Mouse (Mus musculus): Measurements from ENCODE around the gene Slc44a1.

Gene Slc44a1

GRCm38 (mm10) chr4:53416928-53417327 is 23.3 kb upstream of the Slc44a1 start:
- in situ Hi-C loops (cut with MboI; ENCODE audit: low pct_unique_long_range_greater_than_20kb in 1 of 2, low sequenced_read_pairs in 2 of 2, unreplicated experiment in 1 of 2): loop anchor here in 1 of 2 experiments (25.0 kb wide), 1 partner anchor 170 kb away; no protein-coding TSS in a partner anchor

- in situ Hi-C loops (cut with MboI; ENCODE audit: low pct_unique_long_range_greater_than_20kb in 1 of 2, low sequenced_read_pairs in 2 of 2, unreplicated experiment in 1 of 2): loop anchor here in 1 of 2 experiments (25.0 kb wide), 1 partner anchor 165 kb away; no protein-coding TSS in a partner anchor
These were observed 17.4 kb upstream of the Slc44a1 start for GRCm38 (mm10) chr4:53422799-53423198.

GRCm38 (mm10) chr4:53427120-53427519 is 13.1 kb upstream of the Slc44a1 start:
- in situ Hi-C loops (cut with MboI; ENCODE audit: low pct_unique_long_range_greater_than_20kb in 1 of 2, low sequenced_read_pairs in 2 of 2, unreplicated experiment in 1 of 2): no loop called here

GRCm38 (mm10) chr4:53430522-53430921 is 9.7 kb upstream of the Slc44a1 start:
- in situ Hi-C loops (cut with MboI; ENCODE audit: low pct_unique_long_range_greater_than_20kb in 1 of 2, low sequenced_read_pairs in 2 of 2, unreplicated experiment in 1 of 2): no loop called here

- in situ Hi-C loops (cut with MboI; ENCODE audit: low pct_unique_long_range_greater_than_20kb in 1 of 2, low sequenced_read_pairs in 2 of 2, unreplicated experiment in 1 of 2): no loop called here
These were observed 8.5 kb upstream of the Slc44a1 start for GRCm38 (mm10) chr4:53431585-53432234.

GRCm38 (mm10) chr4:53437110-53437755 is 3.0 kb upstream of the Slc44a1 start:
- in situ Hi-C loops (cut with MboI; ENCODE audit: low pct_unique_long_range_greater_than_20kb in 1 of 2, low sequenced_read_pairs in 2 of 2, unreplicated experiment in 1 of 2): no loop called here

GRCm38 (mm10) chr4:53438386-53438785 is 1.8 kb upstream of the Slc44a1 start:
- in situ Hi-C loops (cut with MboI; ENCODE audit: low pct_unique_long_range_greater_than_20kb in 1 of 2, low sequenced_read_pairs in 2 of 2, unreplicated experiment in 1 of 2): no loop called here

GRCm38 (mm10) chr4:53438836-53439480 is 1.3 kb upstream of the Slc44a1 start:
- in situ Hi-C loops (cut with MboI; ENCODE audit: low pct_unique_long_range_greater_than_20kb in 1 of 2, low sequenced_read_pairs in 2 of 2, unreplicated experiment in 1 of 2): no loop called here

GRCm38 (mm10) chr4:53439636-53440009 is 590 bp upstream of the Slc44a1 start:
- in situ Hi-C loops (cut with MboI; ENCODE audit: low pct_unique_long_range_greater_than_20kb in 1 of 2, low sequenced_read_pairs in 2 of 2, unreplicated experiment in 1 of 2): no loop called here

- in situ Hi-C loops (cut with MboI; ENCODE audit: low pct_unique_long_range_greater_than_20kb in 1 of 2, low sequenced_read_pairs in 2 of 2, unreplicated experiment in 1 of 2): no loop called here
These were observed 781 bp downstream of the Slc44a1 start for GRCm38 (mm10) chr4:53440816-53441571.

- in situ Hi-C loops (cut with MboI; ENCODE audit: low pct_unique_long_range_greater_than_20kb in 1 of 2, low sequenced_read_pairs in 2 of 2, unreplicated experiment in 1 of 2): no loop called here
These were observed 1.5 kb downstream of the Slc44a1 start for GRCm38 (mm10) chr4:53441683-53442082.

- in situ Hi-C loops (cut with MboI; ENCODE audit: low pct_unique_long_range_greater_than_20kb in 1 of 2, low sequenced_read_pairs in 2 of 2, unreplicated experiment in 1 of 2): no loop called here
These were observed 6.0 kb downstream of the Slc44a1 start for GRCm38 (mm10) chr4:53446216-53446615.

- in situ Hi-C loops (cut with MboI; ENCODE audit: low pct_unique_long_range_greater_than_20kb in 1 of 2, low sequenced_read_pairs in 2 of 2, unreplicated experiment in 1 of 2): no loop called here
These were observed 7.6 kb downstream of the Slc44a1 start for GRCm38 (mm10) chr4:53447773-53448172.

- in situ Hi-C loops (cut with MboI; ENCODE audit: low pct_unique_long_range_greater_than_20kb in 1 of 2, low sequenced_read_pairs in 2 of 2, unreplicated experiment in 1 of 2): no loop called here
These were observed 10.5 kb downstream of the Slc44a1 start for GRCm38 (mm10) chr4:53450736-53451135.

- in situ Hi-C loops (cut with MboI; ENCODE audit: low pct_unique_long_range_greater_than_20kb in 1 of 2, low sequenced_read_pairs in 2 of 2, unreplicated experiment in 1 of 2): no loop called here
These were observed 11.7 kb downstream of the Slc44a1 start for GRCm38 (mm10) chr4:53451887-53452286.

- in situ Hi-C loops (cut with MboI; ENCODE audit: low pct_unique_long_range_greater_than_20kb in 1 of 2, low sequenced_read_pairs in 2 of 2, unreplicated experiment in 1 of 2): no loop called here
These were observed 12.2 kb downstream of the Slc44a1 start for GRCm38 (mm10) chr4:53452457-53452856.

- in situ Hi-C loops (cut with MboI; ENCODE audit: low pct_unique_long_range_greater_than_20kb in 1 of 2, low sequenced_read_pairs in 2 of 2, unreplicated experiment in 1 of 2): no loop called here
These were observed 13.0 kb downstream of the Slc44a1 start for GRCm38 (mm10) chr4:53452976-53453889.

- in situ Hi-C loops (cut with MboI; ENCODE audit: low pct_unique_long_range_greater_than_20kb in 1 of 2, low sequenced_read_pairs in 2 of 2, unreplicated experiment in 1 of 2): no loop called here
These were observed 15.7 kb downstream of the Slc44a1 start for GRCm38 (mm10) chr4:53455885-53456284.
